Mouse (Mus musculus) midbrain, postnatal 0 days (tissue): Measurements from ENCODE around the gene Fntb. TPM values are rescaled to one million over a fixed set of nuclear protein-coding genes. Genes with fewer than 3 reads are reported as not detected.

Experiments used
- ATAC-seq: fragments of 200-750 bp; cut with Nextera tagmentation; 2 replicates; pipeline ENCODE4 v1.8.0; 2017; ENCODE audit warnings: moderate number of reproducible peaks, mild to moderate bottlenecking, moderate TSS enrichment, moderate library complexity; ENCODE audit not compliant: low FRiP score
- DNase-seq: peaks from one replicate; pipeline ENCODE4 v3.0.0-alpha.2; 2015; ENCODE audit warnings: low spot score
- H3K27ac ChIP-seq: fragments of 300-500 bp; sonication (generic); 2 replicates; pipeline ENCODE4 v1.5.1; 2014; ENCODE audit warnings: low read depth, mild to moderate bottlenecking, low read length, mixed read lengths
- H3K27me3 ChIP-seq: fragments of 300-500 bp; sonication (generic); 2 replicates; pipeline ENCODE4 v1.6.1; 2014; ENCODE audit warnings: low read length, control low read depth, mixed read lengths; ENCODE audit not compliant: insufficient read depth
- H3K36me3 ChIP-seq: fragments of 300-500 bp; sonication (generic); 2 replicates; pipeline ENCODE4 v1.6.1; 2014; ENCODE audit warnings: low read length, control low read depth, mixed read lengths; ENCODE audit not compliant: insufficient read depth
- H3K4me1 ChIP-seq: fragments of 300-500 bp; sonication (generic); 2 replicates; pipeline ENCODE4 v1.6.1; 2014; ENCODE audit warnings: mild to moderate bottlenecking, control low read depth, antibody characterized with exemption, low read length, mixed read lengths; ENCODE audit not compliant: insufficient read depth
- H3K4me2 ChIP-seq: fragments of 300-500 bp; sonication (generic); 2 replicates; pipeline ENCODE4 v1.6.1; 2014; ENCODE audit warnings: low read depth, mild to moderate bottlenecking, low read length, mixed read lengths; ENCODE audit not compliant: poor library complexity, severe bottlenecking
- H3K4me3 ChIP-seq: fragments of 300-500 bp; sonication (generic); 2 replicates; pipeline ENCODE4 v1.5.1; 2014; ENCODE audit warnings: low read depth, mild to moderate bottlenecking, low read length, moderate library complexity
- H3K9ac ChIP-seq: fragments of 300-500 bp; sonication (generic); replicated peaks from 2 replicates; pipeline ENCODE4 v1.6.1; 2014; ENCODE audit warnings: mild to moderate bottlenecking, low read length, moderate library complexity, mixed read lengths; ENCODE audit not compliant: poor library complexity, severe bottlenecking
- H3K9me3 ChIP-seq: fragments of 300-500 bp; sonication (generic); 2 replicates; pipeline ENCODE4 v1.6.1; 2016; ENCODE audit warnings: low read length, control low read depth
- CTCF ChIP-seq: IDR thresholded peaks from 2 replicates; pipeline ENCODE4 v1.5.1; 2016; ENCODE audit warnings: antibody characterized with exemption, mild to moderate bottlenecking
- WGBS: fragments of 180-500 bp; shearing (Covaris S2); extraction: QIAGEN DNeasy Blood & Tissue Kit; methylation state at CpG from one replicate; pipeline ENCODE4 v1.1.7; 2014; 5-methylcytosine and 5-hydroxymethylcytosine counted together
- polyA plus RNA-seq: library from polyadenylated mRNA; unstranded; fragments of >200 nt; fragmentation: Nextera tagmentation; extraction: Ambion mirVana; gene quantifications from 2 replicates; pipeline ENCODE4 v1.2.1, GENCODE M21; 2015
- total RNA-seq: library from RNA; depleted of rRNA; stranded (reverse); fragments of >200 nt; gene quantifications from 2 replicates; pipeline ENCODE4 v1.2.3, GENCODE M21; 2014

Gene Fntb
- total and polyA plus RNA-seq, 2 experiments from 2014 or later: 34.3 to 36.6 TPM

DNA sequence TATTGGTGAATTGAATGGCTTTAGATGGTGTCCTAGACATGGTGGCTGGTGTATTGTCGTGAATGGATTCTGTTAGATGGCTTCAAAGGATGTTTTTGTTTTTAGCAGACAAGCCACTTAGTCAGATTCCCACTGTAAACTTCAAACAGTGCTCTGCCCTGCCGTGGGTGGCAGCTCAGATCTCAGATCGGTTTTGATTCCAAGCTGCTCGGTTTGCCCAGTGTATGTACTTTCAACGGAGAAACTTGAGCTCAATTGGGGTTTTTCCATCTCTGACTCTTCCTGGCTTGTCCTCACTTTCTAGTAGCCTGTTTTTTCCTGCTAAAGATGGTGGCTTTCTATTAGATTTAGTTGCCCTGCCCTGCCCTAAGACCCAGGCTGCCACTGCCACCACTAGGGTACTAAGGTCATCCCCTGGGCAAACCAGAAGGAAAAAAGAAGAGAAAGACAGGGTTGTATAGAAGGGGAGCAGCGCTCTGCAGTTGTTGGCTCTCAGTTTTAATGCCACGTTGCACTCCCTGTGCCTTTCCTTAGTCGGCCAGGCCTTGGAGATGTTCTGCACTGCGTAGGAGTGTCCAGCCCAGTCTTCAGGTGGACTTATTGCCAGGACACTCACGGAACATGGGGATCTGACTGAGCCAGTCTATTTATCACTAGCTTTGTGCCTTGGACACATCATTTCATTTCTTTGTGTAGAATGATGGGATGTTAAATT lies 134.0 kb downstream of the Fntb start:
- WGBS: 89% methylated on average over 10 of the region's 10 CpGs
- Histone ChIP-seq H3K36me3 (peaks cover 4% of the 10 kb centered on the region; the same call in 1 of the 2 replicates), H3K4me2 (no peak overlapping the region), H3K9ac (no peak overlapping the region), H3K27me3 (no peaks in the 10 kb centered on the region), H3K9me3 (no peaks in the 10 kb centered on the region), H3K4me3 (no peak overlapping the region), H3K4me1 (no peaks in the 10 kb centered on the region), H3K27ac (no peak overlapping the region)
- DNase-seq (no peak), ATAC-seq (no peak)
- no peak for TF ChIP-seq CTCF

DNA sequence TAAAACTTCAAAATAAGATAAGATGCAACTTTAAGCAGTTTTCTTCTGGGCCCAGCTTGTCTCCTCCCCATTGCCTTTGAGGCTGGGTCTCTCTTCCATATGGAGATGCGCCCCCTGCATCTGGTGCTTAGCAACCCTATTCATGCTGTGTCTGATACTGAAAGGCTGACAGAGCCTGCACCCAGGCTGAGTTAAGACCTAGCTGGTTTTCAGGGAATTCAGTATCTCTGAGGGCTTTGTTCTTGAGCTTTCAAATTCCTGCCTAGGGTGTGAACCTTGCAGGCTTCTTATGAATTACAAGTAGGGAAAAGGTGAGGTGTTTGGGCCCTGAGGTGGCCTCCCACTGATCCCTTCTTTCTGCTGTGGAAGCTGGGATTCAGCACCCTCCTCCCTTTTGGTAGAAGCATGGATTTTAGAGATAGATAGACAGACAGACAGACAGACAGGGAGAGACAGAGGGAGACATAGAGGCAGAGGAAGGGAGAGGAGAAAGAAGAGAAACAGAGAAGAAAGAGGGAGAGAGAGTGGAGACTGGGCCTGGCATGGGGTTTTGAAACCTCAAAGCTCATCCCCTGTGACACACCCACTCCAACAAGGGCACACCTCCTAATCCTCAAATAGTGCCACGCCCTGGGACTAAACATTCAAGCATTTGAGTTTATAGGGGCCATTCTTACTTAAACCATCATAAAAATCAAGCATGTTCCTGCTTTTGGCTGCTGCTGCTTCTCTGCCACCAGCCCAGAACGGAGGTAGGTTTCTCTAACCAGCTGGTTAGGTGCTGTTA lies 136.3 kb downstream of the Fntb start:
- Histone ChIP-seq H3K4me1 (no peaks in the 10 kb centered on the region), H3K9me3 (no peaks in the 10 kb centered on the region), H3K27ac (no peak overlapping the region), H3K27me3 (no peaks in the 10 kb centered on the region), H3K36me3 (peaks cover 5% of the 10 kb centered on the region; the same call in 1 of the 2 replicates), H3K9ac (no peak overlapping the region), H3K4me3 (no peak overlapping the region), H3K4me2 (no peak overlapping the region)
- DNase-seq: no peak
- no peak for TF ChIP-seq CTCF
- 81% methylated on average over 3 of the region's 3 CpGs for WGBS
- no peak for ATAC-seq

DNA sequence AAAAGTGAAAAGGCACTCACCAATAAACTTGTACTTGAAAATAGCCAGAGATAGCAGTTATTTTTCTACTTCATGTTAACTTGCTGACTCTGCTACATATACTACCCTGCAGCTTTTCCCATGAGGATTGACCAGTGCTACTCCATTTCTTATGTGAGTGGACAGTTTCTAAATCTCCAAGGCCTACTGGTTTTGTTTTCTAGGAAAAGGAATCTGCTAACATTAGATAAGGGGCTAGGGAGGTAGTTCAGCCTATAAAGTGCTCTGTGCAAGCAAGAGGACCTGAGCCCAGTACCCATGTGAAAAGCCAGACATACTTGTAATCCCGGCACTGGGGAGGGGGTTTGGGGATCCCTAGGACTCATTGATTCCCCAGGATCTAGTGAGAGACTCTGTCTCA lies 140.9 kb downstream of the Fntb start:
- H3K27ac ChIP-seq: no peak overlapping the region
- no peaks in the 10 kb centered on the region for H3K27me3 ChIP-seq
- no peak overlapping the region for H3K9ac ChIP-seq
- no peaks in the 10 kb centered on the region for H3K4me1 ChIP-seq
- H3K4me3 ChIP-seq: no peak overlapping the region
- DNase-seq (no peak), ATAC-seq (no peak)
- no peak for TF ChIP-seq CTCF
- H3K36me3 ChIP-seq: peaks cover 11% of the 10 kb centered on the region
- 88% methylated on average over 1 of the region's 1 CpGs for WGBS
- H3K9me3 ChIP-seq: no peaks in the 10 kb centered on the region
- no peak overlapping the region for H3K4me2 ChIP-seq

DNA sequence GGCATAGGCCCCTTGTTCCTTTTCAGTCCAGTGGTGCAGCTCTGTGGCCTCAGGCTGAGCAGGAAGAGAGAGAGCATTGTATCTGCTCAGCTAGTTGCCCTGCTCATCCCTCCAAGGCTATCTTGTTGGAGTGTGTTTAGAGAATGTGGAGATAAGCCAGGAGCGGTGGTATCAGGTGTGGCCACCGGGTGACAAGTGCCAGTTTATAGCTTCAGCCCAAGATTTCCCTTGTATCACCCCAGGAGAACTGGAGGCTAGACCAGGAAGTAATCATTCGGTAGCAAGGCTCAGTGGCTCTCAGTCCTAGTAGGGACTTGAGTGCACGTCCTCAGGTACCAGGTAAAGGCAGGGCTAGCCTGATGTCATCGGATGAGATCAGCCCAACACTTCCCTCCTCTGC lies 143.8 kb downstream of the Fntb start:
- Histone ChIP-seq H3K9me3 (no peaks in the 10 kb centered on the region), H3K4me2 (no peak overlapping the region), H3K27me3 (no peaks in the 10 kb centered on the region), H3K4me1 (no peaks in the 10 kb centered on the region), H3K9ac (no peak overlapping the region), H3K36me3 (peaks cover 15% of the 10 kb centered on the region), H3K27ac (no peak overlapping the region), H3K4me3 (no peak overlapping the region)
- ATAC-seq (no peak), DNase-seq (no peak)
- WGBS: 91% methylated on average over 5 of the region's 5 CpGs
- no peak for TF ChIP-seq CTCF

DNA sequence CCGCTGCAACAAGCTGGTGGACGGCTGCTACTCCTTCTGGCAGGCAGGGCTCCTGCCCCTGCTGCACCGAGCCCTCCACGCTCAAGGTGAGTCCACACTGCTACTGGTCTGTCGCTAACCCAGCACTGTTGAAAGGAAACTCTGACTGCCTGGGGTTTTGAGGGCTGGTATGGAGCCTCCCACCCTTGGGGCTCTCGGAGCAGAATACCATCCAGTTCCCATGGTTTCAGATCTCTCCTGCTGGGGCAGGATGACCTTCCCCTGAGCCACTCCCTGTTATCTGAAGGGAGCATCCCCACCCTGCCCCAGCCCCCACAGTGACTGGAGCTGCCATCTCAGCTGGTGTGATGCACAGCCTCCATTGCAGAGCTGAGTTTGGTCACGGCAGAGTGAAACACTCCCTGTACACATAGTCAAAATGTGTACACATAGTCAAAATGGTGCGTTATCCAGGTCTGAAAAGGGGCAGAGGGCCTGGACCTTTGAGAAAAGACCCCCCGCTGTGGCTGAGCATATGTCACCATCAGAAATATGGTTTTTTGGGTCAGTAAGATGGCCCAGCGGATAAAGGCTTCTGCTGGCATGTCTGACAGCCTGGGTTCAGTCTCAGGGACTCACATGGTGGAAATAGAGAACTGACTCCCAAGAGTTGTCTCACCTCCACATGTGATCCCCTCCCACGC lies 145.0 kb downstream of the Fntb start:
- Histone ChIP-seq H3K9ac (no peak overlapping the region), H3K27ac (no peak overlapping the region), H3K36me3 (peaks cover 15% of the 10 kb centered on the region), H3K4me3 (no peak overlapping the region), H3K4me2 (no peak overlapping the region), H3K9me3 (no peaks in the 10 kb centered on the region), H3K27me3 (no peaks in the 10 kb centered on the region), H3K4me1 (no peaks in the 10 kb centered on the region)
- WGBS: 67% methylated on average over 11 of the region's 11 CpGs
- DNase-seq: no peak
- no peak for TF ChIP-seq CTCF
- ATAC-seq: no peak; the same call in 1 of the 2 replicates
